8 mouse cellular contexts compared by ENCODE assay signal in the genomic region with DNA sequence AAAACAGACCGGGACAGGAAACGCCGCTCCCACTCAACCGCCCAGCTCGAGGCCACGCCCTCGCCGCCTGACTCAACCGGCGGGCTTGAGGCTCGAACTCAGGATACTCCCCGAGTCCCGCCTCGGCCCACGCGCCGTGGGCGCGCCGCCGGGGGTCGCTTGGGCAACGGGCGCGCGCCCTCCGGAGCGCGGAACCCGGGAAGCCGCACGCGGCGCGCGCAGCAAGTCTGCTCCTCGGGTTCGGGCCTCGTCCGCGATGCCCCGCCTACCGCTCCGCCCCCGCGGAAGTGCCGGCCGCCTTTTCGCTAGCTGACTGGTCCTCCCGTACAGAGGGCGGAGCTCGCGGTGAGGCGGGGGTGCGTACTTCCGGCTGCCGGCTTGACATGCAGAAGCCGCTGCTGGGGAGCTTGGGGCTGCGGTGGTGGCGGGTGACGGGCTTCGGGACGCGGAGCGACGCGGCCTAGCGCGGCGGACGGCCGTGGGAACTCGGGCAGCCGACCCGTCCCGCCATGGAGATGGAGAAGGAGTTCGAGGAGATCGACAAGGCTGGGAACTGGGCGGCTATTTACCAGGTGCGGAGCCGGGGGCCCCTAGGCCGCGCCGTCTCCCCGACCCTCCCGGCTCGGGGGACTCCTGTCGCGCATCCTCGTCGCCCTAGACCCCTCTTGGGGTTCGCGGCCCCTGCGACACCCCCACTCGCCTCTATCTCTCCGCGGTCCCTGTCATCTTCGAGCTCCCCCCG. TPM values are rescaled to one million over a fixed set of nuclear protein-coding genes. Genes with fewer than 3 reads are reported as not detected.
DNase-seq lines count a peak whose midpoint lies in the region; ATAC-seq lines count a peak whose summit lies in the region.

A gene (plus strand): TSS at position 73 of the 742 bp plus-strand sequence.

- no peaks in the 10 kb centered on the region for H3K9me3 ChIP-seq in forebrain, embryonic 14.5 days (replicated peaks; ENCODE audit: control insufficient read depth, low read length)
- no peaks in the 10 kb centered on the region for H3K9me3 ChIP-seq in neural tube, embryonic 15.5 days (replicated peaks)

- peak within 1 kb of the TSS; percentile 78 for H3K27ac ChIP-seq in forebrain, embryonic 14.5 days (ENCODE audit: low read depth, low read length)
- peak within 1 kb of the TSS; percentile 78 for H3K27ac ChIP-seq in neural tube, embryonic 15.5 days (replicated peaks)

- DNase-seq in ES-CJ7 (ENCODE audit: low read depth, low spot score): peak; percentile 95
- peak; percentile 96 for DNase-seq in cerebellum, adult 11 months
- DNase-seq in forebrain, embryonic 14.5 days (ENCODE audit: low spot score): peak; percentile 98
- DNase-seq in heart, postnatal 14 days: peak; percentile 98
- peak; percentile 98 for DNase-seq in layer of hippocampus, adult 11-12 months (ENCODE audit: low spot score)
- DNase-seq in lung, adult 18-20 months: peak; percentile 98 to 99
- DNase-seq in testis, postnatal 14 days (ENCODE audit: low spot score): peak; percentile 99

- peak within 1 kb of the TSS; percentile 92 for H3K9ac ChIP-seq in forebrain, embryonic 14.5 days (ENCODE audit: low read length)
- H3K9ac ChIP-seq in neural tube, embryonic 15.5 days (replicated peaks): peak within 1 kb of the TSS; percentile 86

- intact Hi-C loops in heart, postnatal 14 days (cut with DNase I): loop anchor here (2.0 kb wide), 1 partner anchor 29 kb away; no protein-coding TSS in a partner anchor

- peaks cover 5% of the 10 kb centered on the region; the same call in 1 of the 2 replicates for H3K36me3 ChIP-seq in forebrain, embryonic 14.5 days (ENCODE audit: control insufficient read depth, insufficient read depth, low read length)
- no peaks in the 10 kb centered on the region for H3K36me3 ChIP-seq in neural tube, embryonic 15.5 days

- H3K4me1 ChIP-seq in forebrain, embryonic 14.5 days (ENCODE audit: control insufficient read depth, insufficient read depth, low read length): peaks cover 20% of the 10 kb centered on the region
- peaks cover 47% of the 10 kb centered on the region for H3K4me1 ChIP-seq in neural tube, embryonic 15.5 days

- H3K4me2 ChIP-seq in forebrain, embryonic 14.5 days (ENCODE audit: low read length): peak within 1 kb of the TSS; percentile 81
- H3K4me2 ChIP-seq in neural tube, embryonic 15.5 days: peak within 1 kb of the TSS; percentile 75

- ATAC-seq in forebrain, embryonic 14.5 days: peak; percentile 99
- ATAC-seq in neural tube, embryonic 15.5 days (ENCODE audit: low FRiP score): peak; percentile 95

- H3K27me3 ChIP-seq in forebrain, embryonic 14.5 days (replicated peaks; ENCODE audit: control insufficient read depth, insufficient read depth, low read length): no peaks in the 10 kb centered on the region
- H3K27me3 ChIP-seq in neural tube, embryonic 15.5 days (replicated peaks): no peaks in the 10 kb centered on the region

- under 1% methylated on average over 87 of the region's 99 CpGs for WGBS in forebrain, embryonic 14.5 days
- under 1% methylated on average over 98 of the region's 99 CpGs for WGBS in neural tube, embryonic 15.5 days

- H3K4me3 ChIP-seq in forebrain, embryonic 14.5 days (ENCODE audit: low read depth, low read length): peak within 1 kb of the TSS; percentile 91
- H3K4me3 ChIP-seq in neural tube, embryonic 15.5 days (replicated peaks): peak within 1 kb of the TSS; percentile 78

RNA-seq across cellular contexts. Expression of the gene that starts here (rescaled TPM):
- polyA plus RNA-seq in forebrain, embryonic 14.5 days (2014; fragmentation: Nextera tagmentation; extraction: Ambion mirVana): 65.1 and 79.2 TPM in 2 replicates
- 10 to 100 TPM; 24.0 to 27.8 TPM for total RNA-seq in heart, postnatal 14 days (2021)
- 69.6 and 71.7 TPM in 2 replicates for polyA plus RNA-seq in neural tube, embryonic 15.5 days (2015; fragmentation: Nextera tagmentation; extraction: Ambion mirVana)

Comparison
In these comparisons a context has a peak if more than half of its experiments do, and no peak if none do; other contexts are left out.
1. Peak in every context shown above with its lines: DNase-seq, ATAC-seq, H3K4me3 ChIP-seq and H3K27ac ChIP-seq.